Mouse (Mus musculus) ES-CJ7 (cell line): Measurements from ENCODE around the gene Arhgef19.
A peak's percentile ranks its signal among the peaks of the same experiment; 100 is the strongest.

ENCODE experiments used
- DNase-seq: peaks from one replicate; pipeline ENCODE4 v3.0.0; 2011; ENCODE audit warnings: low read depth, low spot score

Gene Arhgef19

GRCm38 (mm10) chr4:141236856-141237255 lies 2.4 kb upstream of the Arhgef19 start:
- DNase-seq, result no peak

- DNase-seq, result no peak
Observed at GRCm38 (mm10) chr4:141238492-141239387, 559 bp upstream of the Arhgef19 start.

GRCm38 (mm10) chr4:141240617-141241016 lies 1.3 kb downstream of the Arhgef19 start:
- peak; percentile 88 for DNase-seq

- no peak for DNase-seq
Observed at GRCm38 (mm10) chr4:141241861-141242260, 2.6 kb downstream of the Arhgef19 start.

- no peak for DNase-seq
Observed at GRCm38 (mm10) chr4:141242651-141243241, 3.4 kb downstream of the Arhgef19 start.

- no peak for DNase-seq
Observed at GRCm38 (mm10) chr4:141243636-141244035, 4.3 kb downstream of the Arhgef19 start.

GRCm38 (mm10) chr4:141244401-141244800 lies 5.1 kb downstream of the Arhgef19 start:
- no peak for DNase-seq

GRCm38 (mm10) chr4:141244931-141245425 lies 5.7 kb downstream of the Arhgef19 start:
- DNase-seq, result no peak

- DNase-seq, result peak; percentile 5
Observed at GRCm38 (mm10) chr4:141246089-141246997, 7.0 kb downstream of the Arhgef19 start.

GRCm38 (mm10) chr4:141246998-141247350 lies 7.7 kb downstream of the Arhgef19 start:
- DNase-seq, result no peak

GRCm38 (mm10) chr4:141247776-141248613 lies 8.7 kb downstream of the Arhgef19 start:
- peak; percentile 81 for DNase-seq

- DNase-seq, result peak; percentile 52
Observed at GRCm38 (mm10) chr4:141248614-141248978, 9.3 kb downstream of the Arhgef19 start.

- DNase-seq, result no peak
Observed at GRCm38 (mm10) chr4:141249383-141249782, 10.1 kb downstream of the Arhgef19 start.

GRCm38 (mm10) chr4:141251071-141251470 lies 11.8 kb downstream of the Arhgef19 start:
- no peak for DNase-seq

- no peak for DNase-seq
Observed at GRCm38 (mm10) chr4:141252641-141253040, 13.3 kb downstream of the Arhgef19 start.

GRCm38 (mm10) chr4:141254234-141254633 lies 14.9 kb downstream of the Arhgef19 start:
- DNase-seq, result no peak

GRCm38 (mm10) chr4:141257440-141257839 lies 18.1 kb downstream of the Arhgef19 start:
- DNase-seq, result peak; percentile 70

GRCm38 (mm10) chr4:141259413-141259812 lies 20.1 kb downstream of the Arhgef19 start:
- no peak for DNase-seq

GRCm38 (mm10) chr4:141260007-141260723 lies 20.9 kb downstream of the Arhgef19 start:
- DNase-seq, result peak; percentile 77
